Mouse (Mus musculus): ENCODE data around the gene Ccdc22. TPM values are rescaled to one million over a fixed set of nuclear protein-coding genes. Genes with fewer than 3 reads are reported as not detected.

Ccdc22 gene
- polyA plus RNA-seq (2017; shearing (Covaris generic)), result 10 to 100 TPM; 26.9 to 33.1 TPM

GRCm38 (mm10) chrX:7604879-7605574 is at the start of gene Ccdc22:
Ccdc22 (minus strand) TSS chrX:7605517.

GRCm38 (mm10) chrX:7638401-7639091 is 33.2 kb upstream of the Ccdc22 start, which contains the start of gene Syp:
Syp (plus strand) TSS chrX:7638471.

GRCm38 (mm10) chrX:7606783-7607182 is 1.5 kb upstream of the Ccdc22 start, which contains the start of gene Cacna1f:
Cacna1f (plus strand) TSS chrX:7607083.

GRCm38 (mm10) chrX:7574087-7574884 is 31.0 kb downstream of the Ccdc22 start, which contains the start of gene Ppp1r3f:
Ppp1r3f (minus strand) TSS chrX:7574283.

GRCm38 (mm10) chrX:7573176-7574086 is 31.9 kb downstream of the Ccdc22 start, which contains the start of gene Foxp3:
Foxp3 (plus strand) TSS chrX:7573644.

Other genes with a start within 250 kb of the Ccdc22 start
- 1 to 10 TPM in 1 of 2 experiments, under 1 TPM in 1; 0.69 to 1.0 TPM for gene Usp27x, start 229.7 kb downstream of the Ccdc22 start, polyA plus RNA-seq (2017; shearing (Covaris generic))
- gene Foxp3, start 31.9 kb downstream of the Ccdc22 start, polyA plus RNA-seq (2017; shearing (Covaris generic)), result 100 to 1,000 TPM; 107 to 116 TPM
- 10 to 100 TPM; 18.9 to 19.4 TPM for gene Ppp1r3f, start 31.2 kb downstream of the Ccdc22 start, polyA plus RNA-seq (2017; shearing (Covaris generic))
- under 1 TPM; 0.43 to 0.66 TPM for gene Cacna1f, start 1.6 kb upstream of the Ccdc22 start, polyA plus RNA-seq (2017; shearing (Covaris generic))
- gene Syp, start 33.0 kb upstream of the Ccdc22 start, polyA plus RNA-seq (2017; shearing (Covaris generic)), result 10 to 100 TPM; 11.7 to 11.9 TPM
- 10 to 100 TPM; 28.9 to 30.0 TPM for gene Prickle3, start 51.7 kb upstream of the Ccdc22 start, polyA plus RNA-seq (2017; shearing (Covaris generic))
- 10 to 100 TPM; 89.2 to 98.4 TPM for gene Plp2, start 65.9 kb upstream of the Ccdc22 start, polyA plus RNA-seq (2017; shearing (Covaris generic))
- gene Magix, start 75.7 kb upstream of the Ccdc22 start, polyA plus RNA-seq (2017; shearing (Covaris generic)), result not detected
- gene Gpkow, start 91.6 kb upstream of the Ccdc22 start, polyA plus RNA-seq (2017; shearing (Covaris generic)), result 10 to 100 TPM; 52.1 to 78.0 TPM
- gene Wdr45, start 108.8 kb upstream of the Ccdc22 start, polyA plus RNA-seq (2017; shearing (Covaris generic)), result 10 to 100 TPM; 75.7 to 78.1 TPM
- gene Gm45208, start 116.7 kb upstream of the Ccdc22 start, polyA plus RNA-seq (2017; shearing (Covaris generic)), result not detected
- gene Praf2, start 122.9 kb upstream of the Ccdc22 start, polyA plus RNA-seq (2017; shearing (Covaris generic)), result 10 to 100 TPM; 36.2 to 40.3 TPM
- under 1 TPM; 0.11 to 0.55 TPM for gene Ccdc120, start 145.4 kb upstream of the Ccdc22 start, polyA plus RNA-seq (2017; shearing (Covaris generic))
- 10 to 100 TPM; 30.6 to 35.2 TPM for gene Tfe3, start 157.0 kb upstream of the Ccdc22 start, polyA plus RNA-seq (2017; shearing (Covaris generic))
- 10 to 100 TPM; 95.0 to 98.3 TPM for gene Gripap1, start 184.2 kb upstream of the Ccdc22 start, polyA plus RNA-seq (2017; shearing (Covaris generic))
- gene Kcnd1, start 216.8 kb upstream of the Ccdc22 start, polyA plus RNA-seq (2017; shearing (Covaris generic)), result 1 to 10 TPM in 1 of 2 experiments, under 1 TPM in 1; 0.69 to 2.4 TPM
- gene Otud5, start 235.8 kb upstream of the Ccdc22 start, polyA plus RNA-seq (2017; shearing (Covaris generic)), result 100 to 1,000 TPM; 196 to 198 TPM